Comparison of ENCODE assay signal across 21 mouse cellular contexts in the genomic region with DNA sequence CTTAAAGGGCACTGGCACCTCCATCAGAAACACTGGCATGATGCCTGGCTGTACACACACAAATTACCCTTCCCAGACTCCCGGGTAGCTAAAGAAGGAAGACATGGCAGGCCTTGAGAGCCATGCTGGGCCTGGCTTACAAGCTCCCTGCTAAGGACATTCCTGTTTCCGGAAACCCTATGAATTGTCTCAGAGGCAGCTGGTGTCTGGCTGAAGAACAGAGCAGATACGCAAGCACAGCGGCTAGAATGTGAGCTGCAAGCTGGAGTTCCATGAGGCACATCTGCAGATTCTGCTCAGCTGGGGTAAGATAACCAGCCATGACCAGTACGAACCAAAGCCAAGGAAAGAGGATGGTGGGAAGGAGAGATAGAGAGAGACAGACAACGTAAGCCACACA.
DNase-seq lines count a peak whose midpoint lies in the region; ATAC-seq and TF ChIP-seq lines count a peak whose summit lies in the region.
"Had no signal": no experiment of that assay in that cellular context is flagged by ENCODE, and none has a peak within 500 bp of the region (broad histone marks: within the 10 kb centered on the region; RNA-seq: fewer than 3 reads in every experiment).

No protein-coding gene starts in this region.

- H3K4me3 ChIP-seq in forebrain, embryonic 14.5 days (ENCODE audit: low read depth, low read length): no peak overlapping the region
- H3K4me3 ChIP-seq in forebrain, embryonic 16.5 days (replicated peaks; ENCODE audit: low read length): no peak overlapping the region
- H3K4me3 ChIP-seq in heart, embryonic 10.5 days: no peak overlapping the region
- H3K4me3 ChIP-seq in lung, embryonic 14.5 days (ENCODE audit: low read depth, low read length): no peak overlapping the region
- H3K4me3 ChIP-seq: forebrain, embryonic 12.5 days; limb, embryonic 12.5 days; megakaryocyte, embryonic 14.5 days had no signal

- H3K27ac ChIP-seq in forebrain, embryonic 14.5 days (ENCODE audit: low read depth, low read length): no peak overlapping the region
- H3K27ac ChIP-seq in forebrain, embryonic 16.5 days (ENCODE audit: low read length): no peak overlapping the region
- H3K27ac ChIP-seq in heart, embryonic 10.5 days: no peak overlapping the region
- H3K27ac ChIP-seq in lung, embryonic 14.5 days (ENCODE audit: low read depth): no peak overlapping the region
- H3K27ac ChIP-seq: limb, embryonic 12.5 days had no signal

- peaks cover 14% of the 10 kb centered on the region for H3K4me1 ChIP-seq in forebrain, embryonic 14.5 days (ENCODE audit: control insufficient read depth, insufficient read depth, low read length)
- H3K4me1 ChIP-seq in forebrain, embryonic 16.5 days (replicated peaks; ENCODE audit: control insufficient read depth, insufficient read depth, low read length): peaks cover 15% of the 10 kb centered on the region
- H3K4me1 ChIP-seq in heart, embryonic 10.5 days: peaks cover 8% of the 10 kb centered on the region
- peaks cover 6% of the 10 kb centered on the region; the same call in 1 of the 2 replicates for H3K4me1 ChIP-seq in lung, embryonic 14.5 days (ENCODE audit: insufficient read depth)
- H3K4me1 ChIP-seq: megakaryocyte, embryonic 14.5 days had no signal

- H3K9me3 ChIP-seq in forebrain, embryonic 14.5 days (replicated peaks; ENCODE audit: control insufficient read depth, low read length): no peaks in the 10 kb centered on the region
- H3K9me3 ChIP-seq in forebrain, embryonic 16.5 days (ENCODE audit: control insufficient read depth, low read length): no peaks in the 10 kb centered on the region
- no peaks in the 10 kb centered on the region for H3K9me3 ChIP-seq in heart, embryonic 10.5 days
- no peaks in the 10 kb centered on the region for H3K9me3 ChIP-seq in lung, embryonic 14.5 days (ENCODE audit: low read depth, low read length)
- H3K9me3 ChIP-seq: forebrain, embryonic 12.5 days; limb, embryonic 12.5 days had no signal

- TF ChIP-seq CTCF in lung, embryonic 14.5 days (IDR thresholded peaks at IDR 0.05; ENCODE audit: low read depth): no peak
- TF ChIP-seq CTCF in brain, embryonic 14.5 days (IDR thresholded peaks at IDR 0.05; ENCODE audit: borderline replicate concordance, extremely low read depth, insufficient read depth, insufficient read length): no peak

- no peaks in the 10 kb centered on the region for H3K36me3 ChIP-seq in forebrain, embryonic 14.5 days (ENCODE audit: control insufficient read depth, insufficient read depth, low read length)
- no peaks in the 10 kb centered on the region for H3K36me3 ChIP-seq in forebrain, embryonic 16.5 days (ENCODE audit: control insufficient read depth, insufficient read depth)
- no peaks in the 10 kb centered on the region for H3K36me3 ChIP-seq in heart, embryonic 10.5 days
- no peaks in the 10 kb centered on the region for H3K36me3 ChIP-seq in lung, embryonic 14.5 days (ENCODE audit: insufficient read depth)
- H3K36me3 ChIP-seq: forebrain, embryonic 12.5 days; limb, embryonic 12.5 days had no signal

- no peak overlapping the region for H3K9ac ChIP-seq in forebrain, embryonic 14.5 days (ENCODE audit: low read length)
- H3K9ac ChIP-seq in forebrain, embryonic 16.5 days (replicated peaks; ENCODE audit: low read depth, low read length): no peak overlapping the region
- no peak overlapping the region for H3K9ac ChIP-seq in lung, embryonic 14.5 days
- H3K9ac ChIP-seq: forebrain, embryonic 12.5 days; limb, embryonic 12.5 days; liver, postnatal 0 days had no signal

- ATAC-seq in forebrain, embryonic 14.5 days: no peak
- no peak for ATAC-seq in forebrain, embryonic 16.5 days
- ATAC-seq in lung, embryonic 14.5 days (ENCODE audit: insufficient read depth): no peak
- ATAC-seq: CD4-positive, CD25-positive, alpha-beta regulatory T cell, adult 4 months; liver, postnatal 0 days had no signal

- WGBS in forebrain, embryonic 14.5 days: 73% methylated on average over 6 of the region's 6 CpGs
- WGBS in forebrain, embryonic 16.5 days: 64% methylated on average over 6 of the region's 6 CpGs
- 74% methylated on average over 6 of the region's 6 CpGs for WGBS in heart, embryonic 10.5 days
- 80% methylated on average over 6 of the region's 6 CpGs for WGBS in lung, embryonic 14.5 days

- no peaks in the 10 kb centered on the region for H3K27me3 ChIP-seq in forebrain, embryonic 14.5 days (replicated peaks; ENCODE audit: control insufficient read depth, insufficient read depth, low read length)
- no peaks in the 10 kb centered on the region for H3K27me3 ChIP-seq in forebrain, embryonic 16.5 days (replicated peaks; ENCODE audit: control insufficient read depth, insufficient read depth, low read length)
- H3K27me3 ChIP-seq in heart, embryonic 10.5 days (ENCODE audit: insufficient read depth, poor library complexity, severe bottlenecking): no peaks in the 10 kb centered on the region
- H3K27me3 ChIP-seq in lung, embryonic 14.5 days (ENCODE audit: insufficient read depth, low read length): no peaks in the 10 kb centered on the region
- H3K27me3 ChIP-seq: limb, embryonic 12.5 days; megakaryocyte, embryonic 14.5 days had no signal

- no peak overlapping the region for H3K4me2 ChIP-seq in forebrain, embryonic 14.5 days (ENCODE audit: low read length)
- H3K4me2 ChIP-seq in forebrain, embryonic 16.5 days (ENCODE audit: low read length): no peak overlapping the region
- H3K4me2 ChIP-seq in lung, embryonic 14.5 days: no peak overlapping the region
- H3K4me2 ChIP-seq: forebrain, embryonic 12.5 days; limb, embryonic 12.5 days; liver, embryonic 11.5 days had no signal

- TF ChIP-seq POLR2A in brain, embryonic 14.5 days (IDR thresholded peaks at IDR 0.05; ENCODE audit: borderline replicate concordance, extremely low read depth, insufficient read depth, insufficient read length, poor library complexity, severe bottlenecking): no peak

- peak; percentile 27 for DNase-seq in forebrain, embryonic 14.5 days (ENCODE audit: low spot score)
- peak; percentile 4 to 9 for DNase-seq in heart, adult 9 months (ENCODE audit: low spot score in 2 of 2)
- DNase-seq in heart, embryonic 10.5 days (ENCODE audit: low spot score): no peak
- DNase-seq in lung, embryonic 14.5 days: peak; percentile 13
- no peak for DNase-seq in lung, postnatal 14 days
- peak; percentile 57 for DNase-seq in brain, embryonic 14.5 days (ENCODE audit: low read depth)
- DNase-seq in frontal cortex, adult 2 months (ENCODE audit: extremely low spot score in 1 of 2, low spot score in 1 of 2): no peak
- DNase-seq: adrenal gland, postnatal 14 days; cerebellum, adult 9-11 months; gastrocnemius, postnatal 36 days; kidney, adult 9 months; kidney, postnatal 14 days; liver, postnatal 0 days; lung, postnatal 36 days; thymus, adult 2 months had no signal

Comparison
In these comparisons a context has a peak if more than half of its experiments do, and no peak if none do; other contexts are left out.
1. DNase-seq: peak in forebrain, embryonic 14.5 days (single experiment), heart, adult 9 months (2 of 2), lung, embryonic 14.5 days (single experiment) and brain, embryonic 14.5 days (single experiment); none in heart, embryonic 10.5 days (single experiment), lung, postnatal 14 days (single experiment) and frontal cortex, adult 2 months (0 of 2).